Mouse (Mus musculus): Measurements from ENCODE around the gene Wdfy2.
A peak's percentile ranks its signal among the peaks of the same experiment; 100 is the strongest.
"Not testable (repeated sequence)": the region's sequence is repeated elsewhere in the genome, so short reads cannot be mapped to it uniquely, and the experiment has no call there.

Wdfy2 gene

DNA sequence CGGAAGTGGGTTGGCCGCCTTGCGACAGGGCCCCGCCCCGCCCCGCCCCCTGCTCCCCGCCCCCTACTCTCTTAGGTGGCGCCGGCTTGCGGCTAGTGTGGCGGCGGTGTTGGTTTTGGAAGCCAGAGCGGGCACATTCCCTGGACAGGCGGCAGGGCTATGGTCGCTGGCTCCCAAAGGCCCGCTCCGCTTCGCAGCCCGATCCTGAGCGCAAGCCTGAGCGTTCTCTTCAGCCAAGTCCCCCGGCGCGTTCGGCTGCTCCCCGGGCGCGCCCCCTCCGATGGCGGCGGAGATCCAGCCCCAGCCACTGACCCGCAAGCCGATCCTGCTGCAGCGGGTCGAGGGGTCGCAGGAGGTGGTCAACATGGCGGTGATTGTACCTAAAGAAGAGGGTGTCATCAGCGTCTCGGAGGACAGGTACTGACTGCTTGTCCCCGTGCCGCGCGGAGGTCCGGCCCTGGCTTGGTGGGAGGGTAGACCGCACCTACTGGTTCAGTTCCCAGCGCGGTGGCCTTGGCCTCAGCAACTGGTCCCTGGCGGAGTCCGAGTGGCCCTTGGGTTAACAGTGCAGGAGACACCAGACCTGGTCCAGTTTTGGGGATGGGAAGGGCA lies at the start of gene Wdfy2:
Gene Wdfy2 (plus strand): TSS at position 38 of the 612 bp plus-strand sequence.
- DNase-seq (ENCODE audit: low spot score): no peak

DNA sequence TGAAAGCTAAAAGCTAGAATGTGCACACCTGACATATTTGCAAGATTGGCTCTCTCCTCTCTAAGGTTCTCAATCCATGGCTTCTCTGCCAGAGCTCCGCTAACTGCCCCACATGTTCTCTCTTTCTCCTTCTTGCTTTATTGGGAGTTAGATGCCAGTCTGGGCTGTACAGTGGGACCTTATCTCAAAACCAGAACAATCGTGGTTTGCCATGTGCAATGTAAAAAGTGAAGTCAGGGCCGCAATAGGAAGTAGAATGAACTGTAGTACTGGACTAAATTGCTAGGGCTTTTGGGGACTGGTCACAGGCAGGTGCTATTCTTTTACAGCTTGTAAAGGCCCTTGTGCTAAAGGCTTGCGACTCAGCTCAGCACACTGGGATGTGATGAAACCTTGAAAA lies 48.2 kb upstream of the Wdfy2 start:
- DNase-seq (ENCODE audit: low spot score): no peak

DNA sequence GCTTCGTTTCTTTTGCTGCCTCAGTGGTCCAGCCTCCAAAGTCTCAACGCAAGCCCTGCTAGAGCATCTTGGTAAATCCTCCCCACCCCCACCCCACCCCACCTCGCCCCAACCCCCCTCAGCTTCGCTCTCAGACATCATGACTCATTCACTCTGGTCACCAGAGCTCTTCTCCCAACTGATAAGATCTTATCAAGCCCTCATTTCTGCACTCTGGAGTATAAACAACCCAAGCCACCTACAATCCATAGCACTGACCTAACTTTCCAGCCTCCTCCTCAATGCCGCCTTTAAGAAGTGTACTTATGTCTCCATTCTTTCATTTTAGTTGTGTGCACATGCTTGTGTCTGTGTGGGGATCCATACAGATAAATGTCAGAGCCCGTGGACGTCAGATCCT lies 41.8 kb upstream of the Wdfy2 start:
- DNase-seq (ENCODE audit: low spot score): no peak

DNA sequence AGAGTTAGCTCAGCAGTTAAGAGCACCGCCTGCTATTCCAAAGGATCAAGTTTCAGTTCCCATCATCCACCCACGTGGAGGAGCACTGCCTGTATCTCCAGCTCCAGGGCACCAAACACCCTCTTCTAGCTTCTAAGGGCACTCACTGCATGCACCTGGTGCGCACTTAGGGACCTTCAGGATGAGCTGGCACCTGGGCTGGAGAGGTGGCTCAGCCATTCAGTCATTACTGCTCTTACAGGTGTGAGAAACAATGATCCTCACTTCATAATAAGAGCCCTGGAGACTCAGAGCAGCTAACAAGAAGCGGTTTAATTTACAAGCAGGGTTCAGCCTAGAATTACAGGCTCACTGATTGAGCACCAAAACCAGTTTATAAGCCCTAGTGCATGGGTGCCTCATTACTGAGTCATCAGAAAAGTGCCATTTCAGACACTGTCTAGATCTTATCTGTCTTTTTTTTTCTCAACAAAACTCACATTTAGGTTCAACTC lies 38.8 kb upstream of the Wdfy2 start:
- no peak for DNase-seq (ENCODE audit: low spot score)

DNA sequence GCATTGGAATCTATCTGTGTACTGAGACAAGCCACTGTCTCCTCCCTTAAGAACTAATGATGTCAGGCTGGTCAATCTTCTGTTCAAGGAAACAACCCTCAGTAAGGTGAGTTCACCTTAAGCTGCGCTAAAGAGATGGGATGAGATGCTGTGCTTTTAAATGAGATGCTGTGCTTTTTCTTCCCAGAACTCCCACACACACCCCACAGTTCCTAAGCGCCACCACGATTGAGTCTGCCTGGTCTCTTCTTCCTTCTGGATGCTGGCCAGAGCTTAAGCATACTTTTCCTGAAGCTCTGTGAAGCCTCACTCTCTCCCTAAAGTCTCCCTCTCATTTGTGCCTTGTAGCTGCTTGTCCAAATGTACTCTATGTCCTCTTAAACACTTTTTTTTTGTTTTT lies 36.7 kb upstream of the Wdfy2 start:
- no peak for DNase-seq (ENCODE audit: low spot score)

DNA sequence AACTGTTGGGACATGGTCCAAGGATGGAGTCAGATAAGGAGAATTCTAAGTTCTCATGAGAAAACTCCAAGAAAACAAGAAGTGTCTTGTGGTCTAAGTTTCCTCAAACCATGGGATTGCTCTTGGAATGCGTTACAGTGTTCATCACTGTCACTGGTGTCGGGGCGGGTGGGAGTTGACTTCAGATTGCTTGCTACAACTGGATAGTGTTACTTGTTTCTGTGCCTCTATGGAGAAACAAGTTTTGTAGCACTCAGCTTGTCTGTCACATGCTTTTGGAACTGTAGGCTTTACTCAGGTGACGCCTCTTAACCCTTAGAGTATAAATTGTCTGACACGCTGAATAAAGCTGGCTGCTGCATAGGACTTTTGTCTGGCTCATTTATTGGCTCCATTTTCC lies 34.3 kb upstream of the Wdfy2 start:
- DNase-seq (ENCODE audit: low spot score): no peak

DNA sequence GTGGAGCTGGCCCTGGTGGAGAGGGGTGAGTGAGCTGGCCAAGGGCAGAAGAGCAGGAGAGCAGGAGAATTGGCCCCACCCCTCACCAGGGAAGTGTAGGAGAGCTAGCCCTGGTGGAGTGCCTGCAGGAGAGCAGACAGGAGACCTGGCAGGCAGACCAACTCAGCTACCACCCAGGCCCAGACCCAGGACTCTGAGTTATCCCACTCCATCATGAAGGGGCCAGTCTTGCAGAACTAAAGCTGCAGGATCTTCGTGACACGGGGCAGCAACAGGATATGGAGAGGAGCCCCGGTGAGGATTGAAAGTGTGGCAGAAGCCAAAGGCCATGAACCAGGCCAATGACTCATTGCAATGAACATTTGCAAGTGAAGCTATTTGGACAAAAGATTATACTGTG lies 30.6 kb upstream of the Wdfy2 start:
- no peak for DNase-seq (ENCODE audit: low spot score)

DNA sequence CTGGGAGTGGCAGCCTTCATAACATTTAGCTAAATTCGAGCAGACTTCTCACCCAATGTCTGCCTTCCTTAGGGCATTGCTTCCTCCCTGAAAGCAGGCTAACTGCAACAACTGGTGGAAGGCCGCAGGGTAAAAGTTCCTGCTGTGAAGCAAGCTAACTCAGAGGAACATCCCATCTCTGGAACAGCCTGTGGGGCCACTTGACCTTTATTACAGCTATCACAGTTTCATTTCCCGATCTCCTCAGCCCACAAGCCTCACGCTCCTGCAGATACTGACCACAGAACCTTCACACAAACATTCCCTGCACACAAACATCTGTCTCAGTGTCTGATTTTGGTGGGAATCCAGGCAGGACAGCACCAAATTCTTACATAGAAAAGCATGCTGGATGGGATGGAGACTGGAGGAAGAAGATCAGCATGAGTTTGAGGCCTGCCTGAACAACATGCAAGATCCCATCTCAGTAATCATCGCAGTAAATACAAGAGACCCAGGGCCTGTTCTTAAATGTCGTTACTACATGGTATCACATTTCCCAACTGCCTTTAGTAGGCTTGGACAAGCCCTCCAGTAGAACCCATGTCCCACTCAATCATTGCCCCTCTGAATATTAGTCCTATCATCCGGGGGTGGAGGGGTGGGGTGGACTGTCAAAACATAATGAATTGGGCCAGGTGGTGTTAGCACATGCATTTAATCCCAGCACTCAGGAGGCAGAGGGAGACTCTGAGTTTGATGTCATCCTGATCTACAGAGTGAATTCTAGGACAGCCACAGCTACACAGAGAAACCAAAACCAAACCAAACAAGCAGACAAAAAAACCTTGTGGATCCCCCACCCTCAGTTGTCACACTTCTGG lies 28.6 kb upstream of the Wdfy2 start:
- DNase-seq (ENCODE audit: low spot score): no peak

DNA sequence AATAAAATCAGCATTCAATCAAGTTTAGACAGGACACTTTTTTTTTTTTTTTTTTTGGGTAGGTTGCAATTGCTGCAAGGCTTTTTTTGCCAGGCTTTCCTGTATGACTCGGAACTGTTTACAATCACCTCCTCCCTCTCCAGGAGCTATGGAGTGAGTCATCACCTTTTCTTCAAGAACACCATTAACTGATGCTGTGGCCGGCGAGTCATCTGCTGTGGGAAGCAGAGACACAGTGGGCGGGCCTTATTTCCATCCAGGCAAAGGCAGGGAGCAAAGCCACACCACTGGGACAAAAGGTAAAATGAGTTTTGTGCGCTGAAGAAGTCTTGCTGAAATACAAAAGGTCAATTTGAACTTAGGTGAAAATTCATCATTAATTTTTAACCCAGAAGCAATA lies 24.7 kb upstream of the Wdfy2 start:
- DNase-seq (ENCODE audit: low spot score): no peak

DNA sequence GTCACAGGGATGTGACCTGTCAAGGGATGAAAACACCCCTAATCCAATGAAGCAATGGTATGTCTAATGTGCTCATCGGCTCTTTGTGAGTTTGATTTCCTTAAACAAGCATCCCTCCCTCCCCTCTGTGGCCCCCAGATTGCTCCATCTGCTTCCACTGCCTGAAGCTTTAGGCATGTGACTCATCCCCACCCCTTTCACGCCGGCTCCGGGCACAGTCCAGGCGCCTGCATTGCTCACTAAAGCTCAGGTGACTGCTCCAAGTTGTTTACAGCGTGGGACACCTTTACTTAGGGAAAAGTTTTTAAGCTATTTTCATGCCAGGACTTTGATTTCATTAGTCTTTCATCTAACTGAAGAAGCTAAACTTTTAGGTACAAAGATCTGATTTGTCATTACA lies 22.9 kb upstream of the Wdfy2 start:
- no peak for DNase-seq (ENCODE audit: low spot score)

DNA sequence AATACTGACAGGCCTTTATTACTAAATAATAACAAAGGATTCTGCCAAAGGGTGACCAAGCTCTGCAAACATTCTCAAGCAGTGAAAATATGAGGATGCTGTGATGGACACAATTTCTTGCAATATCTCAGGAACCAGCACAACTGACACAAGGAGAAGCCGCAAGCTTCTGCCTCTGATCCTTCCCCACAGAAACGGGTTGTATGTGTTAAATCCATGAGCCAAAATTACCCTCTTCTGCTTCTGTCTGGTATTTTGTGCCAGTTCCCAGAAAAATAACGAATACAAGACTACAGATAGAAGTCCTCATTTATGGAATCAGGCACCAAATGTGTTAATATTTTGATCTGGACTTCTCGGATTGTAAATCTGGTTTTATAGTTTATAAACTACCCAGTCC lies 20.7 kb upstream of the Wdfy2 start:
- no peak for DNase-seq (ENCODE audit: low spot score)

DNA sequence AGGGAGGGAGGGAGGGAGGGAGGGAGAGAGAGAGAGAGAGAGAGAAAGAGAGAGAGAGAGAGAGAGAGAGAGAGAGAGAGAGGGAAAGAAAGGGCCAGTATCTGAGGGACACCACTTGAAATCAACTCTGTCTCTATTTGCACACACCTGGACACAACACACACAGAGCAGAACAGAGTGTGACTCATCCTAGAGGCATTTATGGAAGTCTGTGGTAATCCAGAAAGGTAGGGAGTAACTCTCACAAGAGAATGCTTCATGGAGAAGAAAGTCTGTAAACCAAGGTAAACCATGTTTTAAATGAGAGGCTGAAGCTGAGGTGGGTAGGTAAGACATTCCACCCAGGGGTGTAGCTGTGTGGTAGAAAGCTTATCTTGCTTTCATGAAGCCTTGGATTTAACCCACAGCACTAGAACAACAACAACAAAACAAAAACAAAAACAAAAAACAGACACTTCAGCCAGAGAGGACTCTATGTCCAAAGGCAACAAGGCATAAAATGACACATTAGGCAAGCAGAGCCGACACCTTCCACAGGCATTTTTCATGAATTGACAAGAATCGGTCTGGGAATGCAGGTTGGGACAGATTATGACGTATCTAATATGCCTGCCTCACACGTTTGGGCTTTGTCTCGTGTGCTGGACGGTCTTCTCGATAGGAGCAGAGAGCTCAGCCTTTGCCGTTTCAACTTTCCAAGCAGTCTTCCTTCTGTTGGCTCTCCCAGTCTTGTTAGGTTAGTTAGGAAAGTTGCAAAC lies 11.7 kb upstream of the Wdfy2 start:
- DNase-seq (ENCODE audit: low spot score): no peak

DNA sequence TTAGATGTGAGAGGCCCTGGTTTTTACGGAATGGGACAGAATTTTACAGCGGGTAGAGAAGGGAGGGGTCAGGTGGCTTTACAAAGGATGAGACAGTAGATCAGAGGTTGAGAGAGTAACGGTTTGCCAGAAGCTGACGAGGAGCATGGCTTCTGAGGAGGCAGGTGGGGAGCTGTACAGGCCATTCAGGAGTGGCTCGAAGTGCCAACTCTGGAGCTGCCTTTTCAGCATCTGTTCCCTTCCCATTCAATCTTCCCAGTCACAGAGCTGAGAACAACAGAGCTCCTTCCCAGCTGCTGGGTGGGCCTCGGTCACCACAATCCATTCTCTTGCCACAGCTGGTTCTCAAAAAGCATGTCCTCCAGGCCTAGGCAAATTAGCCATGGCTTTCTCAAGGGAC lies 8.2 kb upstream of the Wdfy2 start:
- no peak for DNase-seq (ENCODE audit: low spot score)

DNA sequence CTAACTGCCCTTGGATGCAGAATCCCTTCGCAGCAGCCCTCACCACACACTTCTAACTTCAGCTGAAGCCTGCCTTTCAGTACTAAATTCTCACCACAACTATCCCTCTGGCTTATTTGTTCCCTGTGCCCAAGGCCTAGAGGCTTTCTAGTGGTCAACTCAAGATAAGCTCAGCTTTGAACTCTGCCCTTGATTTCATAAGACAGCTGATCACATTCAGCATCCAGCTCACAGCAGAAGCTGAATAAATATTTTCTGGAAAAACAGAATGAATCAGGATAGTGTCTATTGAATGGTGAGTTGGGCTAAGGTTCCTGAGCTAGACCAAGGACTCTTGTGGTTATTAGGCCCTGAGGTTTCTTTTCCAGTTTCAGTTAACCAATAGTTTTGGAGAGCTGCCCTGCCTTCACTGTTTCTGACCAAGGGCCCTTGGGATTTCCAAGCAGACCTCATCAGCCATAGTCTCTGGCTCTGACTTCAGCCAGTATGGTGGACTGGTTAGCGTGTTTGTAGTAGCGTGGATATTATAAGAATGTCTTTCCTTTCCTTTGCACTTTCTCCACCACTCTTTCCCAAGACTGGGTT lies 5.7 kb upstream of the Wdfy2 start:
- no peak for DNase-seq (ENCODE audit: low spot score)

DNA sequence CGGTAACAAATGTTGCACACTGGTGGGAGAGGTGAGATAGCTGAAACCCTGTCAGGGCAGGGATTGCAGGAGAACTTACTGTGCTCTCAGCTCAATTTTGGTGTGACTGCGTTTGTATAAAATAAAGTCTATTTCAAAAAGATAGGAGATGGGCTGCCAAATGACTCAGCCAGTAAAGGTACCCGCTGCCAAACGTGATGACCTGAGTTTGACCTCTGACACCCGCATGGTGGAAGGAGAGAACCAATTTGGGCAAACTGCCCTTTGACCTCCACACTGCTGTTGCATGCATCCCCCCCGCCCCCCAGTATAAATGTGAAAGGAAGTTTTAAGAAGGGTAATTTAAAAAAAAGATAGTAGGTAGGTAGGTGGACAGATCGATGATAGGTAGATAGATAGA lies 4.4 kb upstream of the Wdfy2 start:
- DNase-seq (ENCODE audit: low spot score): no peak

DNA sequence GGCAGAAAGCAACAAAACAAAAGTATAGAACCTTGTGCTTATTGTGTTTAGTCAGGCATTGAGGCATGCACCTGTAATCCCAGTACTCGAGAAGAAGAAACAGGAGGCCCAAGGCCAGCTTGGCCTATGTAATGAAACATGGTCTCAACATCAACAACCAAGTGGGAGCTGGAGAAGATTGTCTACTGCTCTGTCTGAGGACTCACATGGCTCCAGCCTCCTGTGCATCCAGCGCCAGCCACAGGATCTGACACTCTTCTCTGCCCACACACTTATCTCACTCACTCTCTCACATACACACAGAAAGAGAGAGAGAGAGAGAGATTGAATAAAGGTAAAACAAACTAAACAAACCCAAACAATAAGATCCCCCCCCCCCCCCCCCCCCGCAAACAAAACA lies 3.9 kb upstream of the Wdfy2 start:
- no peak for DNase-seq (ENCODE audit: low spot score)

DNA sequence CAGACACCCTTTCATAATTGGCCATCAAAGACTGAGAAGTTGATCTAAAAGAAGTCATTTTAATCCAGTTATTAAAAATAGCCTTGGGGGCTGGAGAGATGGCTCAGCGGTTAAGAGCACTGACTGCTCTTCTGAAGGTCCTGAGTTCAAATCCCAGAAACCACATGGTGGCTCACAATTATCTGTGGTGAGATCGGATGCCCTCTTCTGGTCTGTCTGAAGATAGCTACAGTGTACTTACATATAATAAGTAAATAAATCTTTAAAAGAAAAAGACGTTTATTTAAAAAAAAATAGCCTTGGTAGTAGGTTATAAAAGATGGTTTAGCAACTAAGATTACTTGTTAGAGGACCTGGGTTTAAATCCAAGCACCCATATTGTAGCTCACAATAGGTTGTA lies 1.7 kb upstream of the Wdfy2 start:
- DNase-seq (ENCODE audit: low spot score): not testable (repeated sequence)

DNA sequence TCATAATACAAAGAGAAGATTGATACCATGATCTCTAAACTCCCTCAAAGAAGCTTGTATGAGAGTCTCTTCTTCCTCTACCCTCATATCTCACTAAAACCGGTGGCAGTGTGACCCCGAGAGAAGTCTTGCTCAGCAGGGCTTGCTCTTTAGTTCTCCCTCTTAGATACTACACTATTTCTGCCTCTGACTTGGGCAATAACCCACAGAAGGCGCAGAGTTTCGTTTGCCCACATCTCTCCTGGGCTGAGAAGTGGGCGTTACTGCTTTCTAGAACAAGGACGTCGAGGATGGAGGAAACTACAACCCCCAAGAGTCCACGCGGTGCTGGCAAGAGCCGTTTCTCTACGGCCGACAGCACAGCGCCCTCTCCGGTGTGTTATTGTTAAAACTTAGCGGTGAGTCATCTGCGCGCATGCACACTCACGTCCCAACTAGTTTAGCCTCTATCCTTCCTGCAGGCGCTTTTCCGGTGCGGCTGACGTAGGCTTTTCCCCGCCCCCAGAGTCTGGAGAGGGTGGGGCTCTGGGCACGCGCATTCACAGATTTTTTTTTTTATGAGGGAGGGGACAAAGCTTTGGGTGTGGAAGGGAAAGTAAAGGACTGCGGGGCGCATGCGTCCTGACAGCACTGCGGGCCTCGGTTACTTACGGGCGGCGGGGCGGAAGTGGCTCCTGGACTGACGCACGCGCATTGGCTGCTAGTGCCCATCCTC lies 395 bp upstream of the Wdfy2 start:
- DNase-seq (ENCODE audit: low spot score): peak; percentile 87

DNA sequence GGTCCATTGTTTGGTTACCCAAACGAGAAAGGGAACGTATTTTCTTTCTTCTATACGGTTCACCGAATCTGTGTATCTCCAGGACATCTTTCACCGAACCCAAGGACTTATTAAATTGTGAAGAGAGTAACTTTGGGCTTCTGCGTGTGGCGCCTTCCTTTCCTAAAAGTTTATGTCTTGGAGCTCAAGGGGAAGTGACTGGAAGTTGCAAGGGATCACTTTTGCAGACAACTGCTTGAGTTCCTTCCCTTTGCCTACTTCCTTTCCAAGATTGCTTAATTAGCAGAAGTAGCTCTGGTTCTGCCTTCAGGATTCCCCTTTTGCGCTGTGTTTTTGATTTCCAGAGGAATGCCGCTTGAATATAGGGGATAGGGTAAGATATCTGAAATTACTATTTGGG lies 858 bp downstream of the Wdfy2 start:
- DNase-seq (ENCODE audit: low spot score): no peak

DNA sequence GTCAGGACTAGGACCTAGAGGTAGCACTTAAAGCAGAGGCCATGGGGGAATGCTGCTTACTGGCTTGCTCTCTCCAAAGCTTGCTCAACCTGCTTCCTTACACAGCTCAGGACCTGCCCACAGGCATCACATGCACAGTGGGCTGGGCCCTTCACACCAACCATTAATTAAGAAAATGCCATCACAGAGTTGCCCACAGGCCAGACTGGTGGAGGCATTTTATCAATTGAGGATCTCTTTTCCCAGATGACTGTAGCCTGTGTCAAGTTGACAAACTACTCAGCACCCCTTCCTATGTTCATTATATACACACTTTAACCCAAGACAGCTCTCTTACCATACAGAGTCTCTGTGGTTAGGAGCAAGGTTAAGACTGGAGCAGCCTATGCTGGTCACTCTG lies 4.2 kb downstream of the Wdfy2 start:
- DNase-seq (ENCODE audit: low spot score): no peak

DNA sequence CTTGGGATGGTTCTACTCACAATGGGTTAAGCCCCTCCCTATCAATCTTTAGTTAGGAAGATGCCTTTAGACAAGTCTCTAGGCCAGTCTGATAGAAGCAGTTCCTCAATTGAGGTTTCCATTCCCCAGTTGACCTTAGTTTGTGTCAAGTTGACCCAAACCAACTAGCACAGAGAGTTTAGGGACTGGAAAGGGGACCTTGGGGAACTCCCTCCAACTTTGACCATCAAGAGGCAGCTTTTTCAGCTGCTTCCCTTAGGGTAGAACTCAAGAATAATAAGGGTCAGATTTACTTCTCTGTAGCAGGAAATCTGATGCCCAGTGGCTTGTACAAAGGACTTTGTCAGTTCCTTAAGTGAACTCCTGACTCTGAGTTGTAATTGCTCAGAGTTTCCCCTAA lies 5.0 kb downstream of the Wdfy2 start:
- no peak for DNase-seq (ENCODE audit: low spot score)

DNA sequence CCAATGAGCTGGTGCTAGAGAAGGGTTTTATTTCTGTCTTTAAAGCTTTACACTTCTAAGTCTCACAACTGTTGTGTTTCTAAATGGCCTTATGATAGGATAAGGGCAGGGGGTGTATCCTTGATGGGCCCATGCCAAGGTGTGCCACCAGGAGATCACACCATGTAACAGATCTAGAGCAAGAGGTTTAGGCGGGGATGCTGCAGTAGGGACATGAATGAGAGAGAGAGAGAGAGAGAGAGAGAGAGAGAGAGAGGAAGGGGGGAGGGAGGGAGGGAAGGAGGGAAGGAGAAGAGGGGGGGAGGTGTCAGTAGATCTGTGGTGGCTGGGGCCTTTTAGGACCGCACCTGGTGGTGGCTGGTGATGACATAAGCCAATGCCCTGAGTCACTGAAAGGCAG lies 5.5 kb downstream of the Wdfy2 start:
- no peak for DNase-seq (ENCODE audit: low spot score)

All from spleen, adult 12 weeks (tissue).